Mouse (Mus musculus) megakaryocyte, embryonic 14.5 days (primary cell): ENCODE data around the gene Mob4. TPM values are rescaled to one million over a fixed set of nuclear protein-coding genes. Genes with fewer than 3 reads are reported as not detected.
A peak's percentile ranks its signal among the peaks of the same experiment; 100 is the strongest.

Experiments used
- H3K27me3 ChIP-seq: replicated peaks from 2 replicates; pipeline ENCODE3; 2012; ENCODE audit warnings: inconsistent platforms
- H3K36me3 ChIP-seq: replicated peaks from 2 replicates; pipeline ENCODE3; 2012; ENCODE audit warnings: low read length, inconsistent platforms, mixed read lengths
- H3K4me1 ChIP-seq: 2 replicates; pipeline ENCODE4 v1.6.1; 2012; ENCODE audit warnings: inconsistent platforms
- H3K4me3 ChIP-seq: replicated peaks from 2 replicates; pipeline ENCODE3; 2012; ENCODE audit warnings: moderate library complexity, mild to moderate bottlenecking, inconsistent platforms
- H3K9me3 ChIP-seq: 2 replicates; pipeline ENCODE4 v1.6.1; 2012; ENCODE audit warnings: inconsistent platforms
- FLI1 ChIP-seq: IDR thresholded peaks from 2 replicates; pipeline ENCODE4 v1.6.1; 2012; ENCODE audit warnings: low read length, inconsistent platforms, mixed read lengths
- GATA1 ChIP-seq: IDR thresholded peaks from 3 replicates; pipeline ENCODE4 v1.6.1; 2012; ENCODE audit warnings: mixed read lengths, low read length, inconsistent platforms, borderline replicate concordance
- polyA plus RNA-seq: library from polyadenylated mRNA; stranded (reverse); fragments of >175 nt; gene quantifications from 2 replicates; pipeline ENCODE4 v1.2.3, GENCODE M21; 2012; ENCODE audit warnings: low replicate concordance; ENCODE audit not compliant: insufficient read depth

Mob4 gene
- 7.0 TPM in 1 of 2 replicates, not detected in the other for polyA plus RNA-seq

DNA sequence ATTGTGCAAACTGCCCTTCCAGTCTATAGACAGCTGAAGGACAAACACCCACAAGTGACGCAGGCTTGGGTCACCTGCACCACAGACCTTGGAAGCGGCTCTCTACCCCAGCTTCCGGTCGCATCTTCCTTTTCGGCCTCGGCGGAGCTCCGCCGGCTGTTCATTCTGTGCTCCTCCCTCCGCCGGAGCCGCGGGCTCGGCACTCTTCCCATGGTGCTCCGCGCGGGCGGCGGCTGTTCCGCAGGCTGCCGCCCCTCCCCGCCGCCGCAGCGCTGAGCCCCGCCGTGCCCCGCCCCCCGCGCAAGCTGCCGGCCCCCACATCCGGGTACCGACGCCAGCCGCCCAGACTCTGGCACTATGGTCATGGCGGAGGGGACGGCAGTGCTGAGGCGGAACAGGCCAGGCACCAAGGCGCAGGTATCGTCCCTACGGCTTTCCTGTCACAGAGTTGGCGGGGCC is at the start of gene Mob4:
TSS of gene Mob4 (plus strand) at position 289 of the 459 bp plus-strand sequence.
- Histone ChIP-seq H3K27me3 (no peaks in the 10 kb centered on the region), H3K4me3 (peak within 1 kb of the TSS; percentile 100), H3K4me1 (peaks cover 27% of the 10 kb centered on the region), H3K36me3 (peaks cover 21% of the 10 kb centered on the region), H3K9me3 (no peaks in the 10 kb centered on the region)
- no peak for TF ChIP-seq GATA1
- TF ChIP-seq FLI1 = 0 out of 2 replicates have a peak, but pooled peaks have one; percentile 17

DNA sequence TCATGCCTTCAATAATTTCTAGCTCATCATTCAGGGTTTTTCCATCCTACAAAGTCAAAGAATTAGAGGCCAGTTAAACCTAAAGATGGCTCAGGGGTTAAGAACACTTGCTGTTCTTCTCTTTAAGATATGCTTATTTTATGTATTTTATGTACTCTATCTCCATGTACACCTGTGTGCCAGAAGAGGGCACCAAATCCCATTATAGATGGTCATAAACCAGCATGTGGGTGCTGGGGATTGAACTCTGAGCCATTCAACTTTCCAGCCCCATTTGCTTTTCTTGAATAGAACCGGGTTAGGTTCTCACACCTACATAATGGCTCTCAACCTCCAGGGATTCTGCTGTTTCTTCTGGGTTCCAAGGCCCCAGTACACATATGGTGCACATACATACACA is 48.9 kb upstream of the Mob4 start:
- no peak for TF ChIP-seq FLI1
- TF ChIP-seq GATA1 = no peak

DNA sequence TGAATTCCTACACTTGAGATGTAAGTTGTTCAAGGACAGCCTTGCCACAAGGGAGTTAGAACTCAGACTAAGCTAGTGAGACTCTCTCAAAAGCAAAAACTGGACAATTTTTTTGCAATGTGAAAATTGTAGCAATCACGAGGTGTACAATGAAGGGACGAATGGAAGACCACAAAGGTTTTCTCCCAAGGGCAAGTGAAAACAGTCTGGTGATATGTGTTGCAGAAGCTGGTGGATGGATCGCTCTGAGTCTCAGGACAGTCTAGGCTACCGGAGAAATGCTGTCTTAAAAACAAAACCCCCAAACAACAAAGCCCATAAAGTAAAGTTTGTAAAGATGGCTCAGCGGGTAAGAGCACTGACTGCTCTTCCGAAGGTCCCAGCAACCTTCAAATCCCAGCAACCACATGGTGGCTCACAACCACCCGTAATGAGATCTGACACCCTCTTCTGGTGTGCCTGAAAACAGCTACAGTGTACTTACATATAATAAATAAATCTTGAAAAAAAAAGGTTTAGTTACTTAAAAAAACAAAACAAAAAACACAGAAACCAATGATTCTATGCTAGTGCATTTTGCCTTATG is 45.2 kb upstream of the Mob4 start:
- no peak for TF ChIP-seq FLI1
- TF ChIP-seq GATA1 = no peak
- peaks cover 54% of the 10 kb centered on the region for H3K36me3 ChIP-seq
- H3K27me3 ChIP-seq = no peaks in the 10 kb centered on the region

More for the DNA sequence above, 48.9 kb upstream of the Mob4 start:
- peaks cover 79% of the 10 kb centered on the region for H3K36me3 ChIP-seq
- no peaks in the 10 kb centered on the region; the same call in 1 of the 2 replicates for H3K9me3 ChIP-seq
- peaks cover 36% of the 10 kb centered on the region for H3K4me1 ChIP-seq
- H3K4me3 ChIP-seq = no peak overlapping the region
- no peaks in the 10 kb centered on the region for H3K27me3 ChIP-seq

DNA sequence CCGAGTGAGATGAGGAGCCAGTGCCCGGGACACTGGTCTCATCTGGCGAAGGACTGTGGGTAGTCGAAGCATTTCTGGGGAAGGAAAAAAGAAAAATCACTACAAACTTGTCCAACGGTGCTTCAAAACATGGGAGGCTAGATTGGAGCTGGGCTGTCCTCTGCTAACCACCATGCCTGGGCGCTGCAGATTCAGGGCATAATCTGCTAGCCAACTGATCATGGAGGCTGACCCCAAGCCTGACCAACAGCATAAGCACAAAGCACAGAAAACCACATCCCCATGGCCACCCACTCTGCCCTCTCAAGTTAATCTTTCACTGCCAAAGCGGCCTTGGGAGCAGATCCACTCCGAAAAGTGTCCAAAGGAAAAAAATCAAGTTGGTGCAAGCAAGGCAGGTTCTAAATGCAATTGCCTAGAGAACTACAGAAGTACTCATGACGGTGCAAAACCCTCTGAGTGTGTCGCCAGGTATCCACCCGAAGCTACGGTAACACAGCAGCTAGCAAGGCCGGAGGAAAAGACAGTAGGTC is 44.1 kb upstream of the Mob4 start:
- TF ChIP-seq FLI1 (no peak), GATA1 (no peak)
- no peaks in the 10 kb centered on the region; the same call in 1 of the 2 replicates for H3K9me3 ChIP-seq
- peaks cover 47% of the 10 kb centered on the region for H3K4me1 ChIP-seq
- H3K36me3 ChIP-seq = peaks cover 51% of the 10 kb centered on the region
- peak overlapping the region; percentile 97 for H3K4me3 ChIP-seq
- no peaks in the 10 kb centered on the region for H3K27me3 ChIP-seq

More for the DNA sequence above, 45.2 kb upstream of the Mob4 start:
- H3K4me1 ChIP-seq = peaks cover 47% of the 10 kb centered on the region
- no peaks in the 10 kb centered on the region; the same call in 1 of the 2 replicates for H3K9me3 ChIP-seq
- peak overlapping the region; percentile 97 for H3K4me3 ChIP-seq

DNA sequence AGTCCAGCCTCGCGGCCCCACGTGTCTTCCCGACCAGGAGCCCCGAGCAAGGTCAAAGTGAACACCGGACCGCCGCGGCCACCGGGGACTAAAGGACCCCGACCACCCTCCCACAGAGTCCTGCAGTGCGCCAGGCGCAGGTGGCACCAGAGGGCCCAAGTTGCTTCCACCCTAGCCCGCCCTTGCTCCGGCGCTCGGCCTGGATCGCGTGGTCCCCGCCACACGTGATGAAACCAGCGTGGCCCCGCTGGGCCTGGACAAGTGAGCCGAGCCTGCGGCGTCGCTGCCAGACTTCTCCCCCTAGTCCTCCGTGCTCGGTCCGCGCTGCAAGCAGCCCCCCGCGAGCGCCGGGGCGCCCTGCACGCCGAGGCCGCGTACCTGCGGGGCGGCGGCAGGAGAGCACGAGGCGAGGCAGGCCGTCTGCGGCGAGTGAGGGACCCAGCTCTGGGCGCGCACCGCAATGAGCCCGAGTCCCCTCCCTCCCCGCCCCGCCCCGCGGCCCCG is 43.6 kb upstream of the Mob4 start:
- Histone ChIP-seq H3K27me3 (no peaks in the 10 kb centered on the region), H3K9me3 (no peaks in the 10 kb centered on the region; the same call in 1 of the 2 replicates), H3K36me3 (peaks cover 51% of the 10 kb centered on the region), H3K4me3 (peak overlapping the region; percentile 97), H3K4me1 (peaks cover 47% of the 10 kb centered on the region)
- TF ChIP-seq GATA1 (no peak), FLI1 (no peak)

DNA sequence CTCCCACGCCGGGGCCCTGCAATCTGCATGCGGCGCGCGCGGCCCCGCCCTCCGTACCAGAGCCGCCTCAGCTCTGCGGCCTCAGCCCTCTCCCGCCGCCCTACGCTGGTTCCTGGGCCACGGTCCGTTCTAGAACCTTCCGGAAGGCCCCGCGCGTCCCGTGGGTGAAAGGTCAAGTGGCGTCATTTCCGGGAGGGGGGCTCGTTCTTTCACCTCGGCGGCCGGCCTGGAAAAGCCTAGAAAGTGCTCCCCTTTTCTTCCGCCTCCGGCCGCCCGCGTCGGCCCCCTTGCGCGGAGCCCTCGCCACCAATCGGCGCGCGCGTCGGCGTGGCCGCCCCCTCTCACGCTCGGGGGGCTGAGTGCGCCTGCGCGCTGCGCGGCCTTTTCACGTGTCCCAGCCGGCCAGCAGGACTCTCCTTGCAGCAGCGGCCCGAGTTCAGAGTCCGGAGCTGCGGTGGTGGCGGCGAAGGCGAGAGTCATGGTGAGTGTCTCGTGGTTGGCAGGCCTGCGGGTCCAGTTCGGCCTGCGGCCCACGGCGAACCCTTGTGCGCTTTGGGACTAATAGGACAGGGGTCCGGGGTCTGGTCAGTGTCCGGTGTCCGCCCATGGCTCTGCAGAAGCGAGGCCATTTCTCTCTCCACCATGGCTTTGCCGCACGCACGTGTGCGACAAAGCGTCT is 43.0 kb upstream of the Mob4 start, which contains the start of the genes Hspe1 and Hspd1:
TSS of gene Hspe1 (plus strand) at position 201 of the 679 bp plus-strand sequence.
TSS of gene Hspd1 (minus strand) at position 312 of the 679 bp plus-strand sequence.
- Histone ChIP-seq H3K9me3 (no peaks in the 10 kb centered on the region), H3K4me1 (peaks cover 45% of the 10 kb centered on the region), H3K36me3 (peaks cover 50% of the 10 kb centered on the region), H3K27me3 (no peaks in the 10 kb centered on the region), H3K4me3 (peak within 1 kb of the TSS; percentile 97)
- TF ChIP-seq GATA1 = no peak
- TF ChIP-seq FLI1 = peak; percentile 47; the same call in 1 of the 2 replicates

DNA sequence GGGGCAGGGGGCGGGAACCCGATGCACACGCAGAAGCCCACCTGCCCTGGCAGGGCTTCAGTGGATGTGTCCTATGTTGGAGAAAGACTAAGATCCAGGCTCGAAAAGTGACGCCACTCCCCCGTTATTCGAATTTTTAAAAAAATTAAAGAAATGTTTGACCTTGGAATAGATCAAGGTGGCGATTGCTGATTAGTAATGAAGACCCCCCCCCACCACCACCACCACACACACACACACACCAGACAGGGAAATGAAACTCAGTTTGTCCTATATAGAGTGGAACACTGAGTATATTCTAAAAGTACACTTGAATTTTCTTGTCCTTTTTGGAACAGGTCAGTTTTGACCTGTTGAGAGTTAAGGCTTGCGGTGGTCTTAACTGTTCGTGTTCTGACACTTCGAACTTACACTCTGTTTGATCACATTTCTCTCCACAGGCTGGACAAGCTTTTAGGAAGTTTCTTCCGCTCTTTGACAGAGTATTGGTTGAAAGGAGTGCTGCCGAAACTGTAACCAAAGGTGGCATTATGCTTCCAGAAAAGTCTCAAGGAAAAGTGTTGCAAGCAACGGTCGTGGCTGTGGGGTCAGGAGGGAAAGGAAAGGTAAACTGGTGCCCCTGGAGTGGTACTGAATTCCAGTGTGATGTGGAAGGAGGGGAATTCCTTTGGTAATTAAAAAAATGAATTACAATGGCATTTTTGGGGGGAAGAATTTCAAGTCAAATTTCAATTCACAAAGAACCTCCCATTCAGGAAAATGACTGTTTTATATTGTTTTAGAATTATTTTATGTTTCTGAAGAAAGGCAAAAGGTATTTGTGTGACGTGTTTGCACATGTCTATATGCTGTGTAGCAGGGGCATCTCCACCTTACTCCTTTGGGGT is 42.2 kb upstream of the Mob4 start:
- H3K27me3 ChIP-seq = no peaks in the 10 kb centered on the region
- TF ChIP-seq GATA1 = no peak
- no peak for TF ChIP-seq FLI1
- peak overlapping the region; percentile 97 for H3K4me3 ChIP-seq
- peaks cover 50% of the 10 kb centered on the region for H3K36me3 ChIP-seq
- H3K9me3 ChIP-seq = no peaks in the 10 kb centered on the region
- peaks cover 40% of the 10 kb centered on the region for H3K4me1 ChIP-seq

DNA sequence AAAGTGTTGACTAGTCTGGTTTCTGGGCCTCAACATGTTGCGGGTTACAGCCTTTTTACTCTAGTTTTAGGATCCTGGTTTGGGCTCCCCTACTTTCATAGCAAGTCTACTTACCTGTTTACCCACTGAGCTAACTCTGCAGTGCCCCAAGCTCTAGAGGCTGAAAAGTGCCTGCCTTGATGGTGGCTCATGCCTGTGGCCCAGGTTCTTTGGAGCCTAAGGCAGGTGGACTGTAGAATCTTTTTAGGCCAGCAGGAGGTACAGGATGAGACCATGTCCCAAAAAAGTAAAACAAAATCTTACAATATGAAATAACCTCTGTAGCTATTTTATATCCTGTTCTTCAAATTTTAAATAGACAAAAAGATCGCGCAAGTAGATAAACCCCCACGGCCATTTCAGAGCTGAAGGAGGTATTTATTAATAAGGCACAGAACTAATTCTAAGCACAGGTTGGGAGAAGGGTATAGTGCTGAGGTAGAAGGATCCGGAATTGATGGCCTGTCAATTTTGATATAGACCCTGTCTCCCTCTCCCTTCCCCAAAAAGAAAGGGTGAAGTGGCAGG is 41.5 kb upstream of the Mob4 start:
- H3K36me3 ChIP-seq = peaks cover 49% of the 10 kb centered on the region
- H3K27me3 ChIP-seq = no peaks in the 10 kb centered on the region
- no peak for TF ChIP-seq FLI1
- no peak for TF ChIP-seq GATA1
- no peaks in the 10 kb centered on the region for H3K9me3 ChIP-seq
- H3K4me3 ChIP-seq = peak overlapping the region; percentile 97
- H3K4me1 ChIP-seq = peaks cover 33% of the 10 kb centered on the region
